Mouse (Mus musculus) retina, adult 2 months (tissue): ENCODE results near the gene Rimkla.

Experiments used
- DNase-seq: peaks from one replicate; pipeline ENCODE4 v3.0.0-alpha.2; 2012; ENCODE audit warnings: low read depth, low spot score

The Rimkla gene

GRCm38 (mm10) chr4:119467720-119468380 is 24.6 kb downstream of the Rimkla start:
- DNase-seq = no peak

- DNase-seq = no peak
Observed at GRCm38 (mm10) chr4:119465841-119466240, 26.6 kb downstream of the Rimkla start.

DNA sequence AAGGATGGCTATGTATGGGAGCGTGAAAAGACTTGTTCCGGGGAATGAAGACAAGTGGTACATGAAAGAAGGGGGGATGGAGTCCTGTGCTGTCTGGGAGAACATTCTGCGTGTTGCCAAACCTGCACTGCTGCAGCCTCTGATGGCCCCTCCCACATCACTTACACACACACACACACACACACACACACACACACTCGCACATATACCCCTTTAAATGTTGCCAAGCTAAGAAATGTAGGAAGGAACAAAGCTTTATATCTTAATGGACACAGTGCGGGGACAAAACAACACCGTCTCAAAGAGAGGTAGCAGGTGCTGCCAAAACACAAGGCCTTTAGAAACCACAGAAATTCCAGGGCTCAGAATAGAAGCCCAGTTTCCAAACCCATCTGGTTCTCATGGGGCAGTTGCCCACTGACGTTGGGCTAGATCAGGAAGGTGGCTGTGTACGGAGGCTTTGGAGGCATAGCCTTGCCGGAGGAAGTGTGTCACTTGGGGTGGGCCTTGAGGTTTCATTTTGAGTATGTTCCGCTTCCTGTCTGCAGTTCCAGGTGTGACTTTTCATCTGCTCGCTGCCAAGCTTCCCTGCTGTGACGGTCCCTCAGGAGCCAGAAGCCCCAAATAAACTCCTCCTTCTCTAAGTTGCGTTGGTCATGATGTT is 28.5 kb downstream of the Rimkla start:
- no peak for DNase-seq

DNA sequence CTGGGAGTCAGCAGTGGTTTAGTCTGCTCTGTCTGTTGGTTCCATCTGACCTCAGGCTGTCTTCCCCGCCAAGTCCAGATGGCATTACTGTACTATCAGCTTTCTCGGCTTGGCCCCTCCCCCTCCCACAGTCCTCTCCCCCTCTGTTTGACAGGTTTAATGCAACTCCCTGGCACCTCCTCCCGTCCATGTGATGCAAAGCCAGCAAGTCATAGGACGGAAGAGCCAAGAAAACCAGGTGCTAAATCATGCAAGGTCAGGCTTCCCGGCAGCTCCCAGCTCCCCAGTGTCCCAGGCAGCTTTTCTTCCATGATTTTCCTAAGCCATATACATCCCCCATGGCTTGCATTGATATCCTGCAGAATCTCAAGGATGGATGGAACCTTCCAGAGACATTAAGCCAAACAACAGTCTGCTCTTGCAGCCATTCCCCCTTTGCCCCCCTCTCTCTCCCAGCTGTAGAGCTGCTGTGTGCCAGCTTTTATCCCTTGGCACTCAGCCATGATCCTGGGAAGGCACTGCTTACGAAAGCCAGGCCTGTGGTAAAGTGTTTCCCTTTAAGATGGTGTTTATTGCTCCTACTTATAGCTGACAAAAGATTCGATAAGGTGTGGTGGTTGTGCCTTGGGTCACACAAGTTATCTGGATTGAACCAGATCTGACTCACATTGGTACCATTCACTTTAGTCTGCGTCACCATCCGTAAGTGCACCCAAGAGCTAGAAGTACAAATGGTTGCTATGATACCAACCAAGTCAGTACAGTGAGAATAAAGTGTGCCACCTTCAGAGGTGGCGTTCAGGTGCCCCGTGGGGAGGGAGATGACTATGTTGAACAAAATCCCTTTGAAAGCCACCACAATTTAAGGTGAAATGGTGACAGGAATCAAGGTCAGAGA is 29.3 kb downstream of the Rimkla start:
- peak; percentile 37 for DNase-seq

DNA sequence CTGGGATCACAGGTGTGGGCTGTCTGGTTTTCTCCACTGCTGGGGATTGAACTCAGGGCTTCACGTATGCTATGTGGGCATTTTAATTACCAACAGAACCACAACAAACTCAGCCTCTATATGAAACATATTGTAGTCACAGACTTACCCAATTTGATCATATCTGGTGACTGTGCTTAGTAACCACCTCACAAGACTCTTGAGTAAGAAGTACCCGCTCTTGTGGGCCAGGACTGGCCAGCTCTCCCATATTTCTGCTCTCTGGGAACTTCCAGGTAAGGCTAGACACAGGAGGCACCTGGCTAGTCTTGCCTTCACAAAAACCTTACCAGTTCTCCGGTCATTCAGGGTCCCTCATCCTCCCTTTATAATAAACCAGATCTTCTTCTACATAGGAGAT is 30.0 kb downstream of the Rimkla start:
- no peak for DNase-seq

DNA sequence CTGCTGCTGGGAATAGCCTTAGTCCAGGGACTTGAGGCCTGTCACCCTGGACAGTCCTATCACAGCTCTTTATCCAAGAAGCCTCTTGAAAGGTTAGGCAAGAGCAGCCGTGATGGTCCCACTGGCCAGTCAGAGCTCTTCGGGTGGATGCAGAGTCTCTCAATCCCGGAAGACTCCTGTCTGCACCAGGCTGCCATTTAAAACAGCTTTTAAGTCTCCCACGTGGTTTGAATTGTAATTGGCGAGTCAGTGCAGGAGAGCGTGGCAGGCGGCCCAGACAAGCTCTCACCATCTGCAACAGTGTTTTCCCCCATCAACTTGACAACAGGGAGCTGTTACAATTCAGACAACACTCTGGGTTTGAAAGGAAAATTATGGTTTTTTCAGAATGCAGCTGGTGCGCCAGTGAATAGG is 31.7 kb downstream of the Rimkla start:
- peak; percentile 25 for DNase-seq

DNA sequence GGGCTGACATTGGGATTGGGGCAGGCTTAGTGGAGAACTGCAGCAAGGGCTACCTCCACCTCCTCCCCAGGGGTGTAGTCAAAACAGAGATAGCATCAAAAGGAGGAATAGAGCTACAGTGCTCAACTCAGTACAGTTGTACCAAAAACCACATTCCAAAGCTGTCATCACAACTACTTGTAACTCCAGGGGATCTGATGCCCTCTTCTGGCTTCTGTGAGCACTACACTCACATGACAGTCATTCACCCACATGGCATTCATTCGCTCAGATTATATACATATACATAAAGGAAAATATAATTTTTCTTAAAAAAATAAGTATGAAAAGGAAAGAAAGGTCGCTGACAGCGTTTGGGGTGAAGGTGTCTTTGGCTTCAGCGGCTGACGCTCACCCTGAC is 32.1 kb downstream of the Rimkla start:
- no peak for DNase-seq

DNA sequence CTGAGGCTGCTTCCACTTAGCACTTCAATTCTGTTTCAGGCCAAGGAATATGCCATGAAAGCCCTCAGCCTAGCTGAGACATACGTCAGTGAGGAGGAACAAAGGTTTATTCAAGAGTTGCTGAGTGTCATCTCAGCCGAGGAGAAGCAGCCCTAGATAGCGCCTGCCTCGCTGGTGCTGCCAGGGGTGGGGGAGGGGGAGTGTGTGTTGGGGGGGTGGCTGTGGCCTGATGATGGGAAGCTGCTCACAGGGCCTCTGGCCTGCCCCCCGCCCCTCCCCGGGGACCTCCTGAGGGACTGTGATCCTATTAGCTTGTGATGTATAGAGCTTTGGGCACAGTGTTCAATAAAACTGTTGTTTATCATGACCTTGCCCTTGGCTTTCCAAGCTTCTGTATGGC is 38.9 kb downstream of the Rimkla start:
- DNase-seq = no peak

GRCm38 (mm10) chr4:119453128-119453527 is 39.3 kb downstream of the Rimkla start:
- no peak for DNase-seq

- no peak for DNase-seq
Observed at GRCm38 (mm10) chr4:119450436-119450835, 42.0 kb downstream of the Rimkla start.

DNA sequence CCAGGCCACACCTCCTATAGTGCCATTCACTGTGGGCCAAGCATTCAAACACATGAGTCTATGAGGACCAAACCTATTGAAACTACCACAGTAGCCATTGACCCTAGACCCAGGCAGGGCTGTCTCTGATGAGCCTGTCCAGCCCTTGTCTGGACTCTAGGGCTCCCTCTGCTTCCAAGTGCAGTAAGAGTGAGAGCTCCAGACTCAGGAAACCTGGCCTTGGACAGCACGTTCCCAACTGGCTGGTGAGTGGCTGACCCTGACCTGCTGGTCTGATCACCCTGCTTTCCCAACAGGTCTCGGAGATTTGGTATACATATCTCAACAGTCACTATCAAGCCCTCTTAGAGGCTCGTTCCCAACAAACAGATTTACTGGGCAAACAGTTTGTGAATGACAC is 44.6 kb downstream of the Rimkla start:
- DNase-seq = no peak

- DNase-seq = no peak
Observed at GRCm38 (mm10) chr4:119447261-119447660, 45.2 kb downstream of the Rimkla start.

- no peak for DNase-seq
Observed at GRCm38 (mm10) chr4:119442539-119442938, 49.9 kb downstream of the Rimkla start.

DNA sequence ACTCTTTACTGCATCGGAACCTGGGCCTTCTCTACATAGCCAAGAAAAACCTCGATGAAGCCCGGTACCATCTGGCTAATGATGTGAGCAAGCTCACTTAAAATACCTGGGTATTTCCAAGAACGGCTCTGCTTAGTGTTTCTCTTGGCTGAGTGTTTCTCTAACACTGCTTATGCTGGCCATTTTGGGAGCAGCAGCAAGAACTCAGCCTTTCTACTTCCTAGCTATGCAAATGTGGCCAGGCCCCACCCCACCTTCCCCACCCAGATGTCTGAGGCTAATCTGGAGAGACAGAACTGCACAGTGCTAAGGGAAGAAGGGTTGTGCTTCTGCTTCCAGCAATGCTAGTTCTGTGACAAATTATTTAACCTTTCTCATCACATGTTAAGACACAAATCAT is 50.6 kb downstream of the Rimkla start:
- no peak for DNase-seq

DNA sequence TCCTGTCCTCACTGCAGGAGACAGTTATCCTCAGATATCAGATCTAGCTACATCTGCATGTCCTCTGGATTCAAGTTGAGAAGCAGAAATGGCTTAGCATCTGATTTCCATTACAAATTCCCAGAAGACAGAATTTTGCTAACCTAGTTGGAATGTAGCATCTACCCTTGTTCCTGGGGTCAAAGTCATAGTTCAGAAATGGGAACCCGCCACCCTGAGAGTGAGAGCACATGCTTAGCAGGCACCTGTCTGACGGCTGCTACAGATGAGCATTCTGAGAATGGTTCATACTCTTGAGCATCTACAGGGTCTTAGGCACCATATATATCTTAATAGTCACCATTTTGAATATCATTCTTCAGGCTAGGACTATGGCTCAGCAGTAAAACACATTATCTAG is 54.5 kb downstream of the Rimkla start:
- no peak for DNase-seq

- DNase-seq = no peak
Observed at GRCm38 (mm10) chr4:119430678-119431077, 61.8 kb downstream of the Rimkla start.

GRCm38 (mm10) chr4:119427680-119428079 is 64.7 kb downstream of the Rimkla start:
- DNase-seq = no peak

GRCm38 (mm10) chr4:119425601-119426000 is 66.8 kb downstream of the Rimkla start:
- no peak for DNase-seq

- no peak for DNase-seq
Observed at GRCm38 (mm10) chr4:119425077-119425476, 67.4 kb downstream of the Rimkla start.

DNA sequence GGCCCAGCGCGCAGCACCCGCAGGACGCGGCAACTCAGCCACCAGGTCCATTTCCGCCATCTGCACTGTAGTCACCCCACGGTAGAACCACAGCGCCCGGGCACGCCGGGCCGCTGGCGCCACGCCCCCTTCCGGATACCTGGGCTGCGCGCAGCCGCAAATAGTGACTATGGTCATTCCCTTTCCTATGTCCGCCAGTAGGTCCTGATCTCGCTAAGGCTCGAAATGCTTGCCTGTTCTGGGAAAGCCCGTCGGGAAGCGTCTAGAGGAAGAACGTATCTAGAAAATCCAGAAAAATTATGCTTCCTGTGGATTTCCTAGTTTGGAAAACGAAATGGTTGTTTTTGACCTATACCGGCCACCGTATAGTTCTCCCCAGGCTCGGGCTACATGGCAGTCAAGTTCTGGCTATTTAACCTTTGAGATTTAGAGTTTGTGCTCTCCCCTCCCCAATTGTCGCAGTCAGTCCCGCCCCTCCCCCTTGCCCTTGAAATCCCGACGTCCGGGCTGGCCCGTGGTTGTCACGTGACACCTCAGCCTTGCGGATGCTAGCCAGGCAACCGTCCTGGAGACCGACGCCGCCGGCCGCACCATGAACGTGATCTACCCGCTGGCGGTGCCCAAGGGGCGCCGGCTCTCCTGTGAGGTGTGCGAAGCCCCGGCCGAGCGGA is 70.0 kb downstream of the Rimkla start, which contains the start of the genes Ppcs and Zmynd12:
Gene Ppcs, minus strand, starts transcription at position 127 of the 671 bp plus-strand sequence.
Gene Zmynd12, plus strand, starts transcription at position 521 of the 671 bp plus-strand sequence.
- DNase-seq = peak; percentile 77

- DNase-seq = no peak
Observed at GRCm38 (mm10) chr4:119421921-119422293, 70.5 kb downstream of the Rimkla start.

DNA sequence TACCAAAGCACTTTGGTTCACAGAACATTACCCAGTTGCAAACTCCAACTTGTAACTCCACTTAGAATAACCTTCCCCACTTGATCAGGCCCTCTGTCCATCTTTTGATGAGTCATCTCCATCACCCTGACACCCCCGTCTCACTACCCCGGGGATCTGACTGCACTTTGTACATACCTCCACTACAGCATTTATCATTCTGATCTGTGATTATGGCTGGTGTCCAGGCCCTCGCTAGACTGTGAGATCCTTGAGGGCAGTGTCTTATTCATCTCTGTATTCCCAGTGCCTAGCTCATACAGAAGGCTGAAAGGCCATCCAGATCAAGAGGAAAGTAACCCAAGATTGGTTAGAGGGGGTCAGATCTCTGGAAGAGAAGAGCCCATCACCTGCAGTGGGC is 71.2 kb downstream of the Rimkla start:
- no peak for DNase-seq
